Mouse (Mus musculus): ENCODE data around the gene Bcl2l13. TPM values are rescaled to one million over a fixed set of nuclear protein-coding genes. Genes with fewer than 3 reads are reported as not detected.
A peak's percentile ranks its signal among the peaks of the same experiment; 100 is the strongest.
"Not testable (repeated sequence)": the region's sequence is repeated elsewhere in the genome, so short reads cannot be mapped to it uniquely, and the experiment has no call there.

Gene Bcl2l13
- polyA plus RNA-seq, 1 experiment from 2014 or later = 25.9 TPM

- no peak overlapping the region for H3K27ac ChIP-seq
- no peak overlapping the region for H3K4me2 ChIP-seq
- H3K9me3 ChIP-seq (replicated peaks) = no peaks in the 10 kb centered on the region
- H3K27me3 ChIP-seq = no peaks in the 10 kb centered on the region
- peaks cover 88% of the 10 kb centered on the region for H3K36me3 ChIP-seq
- ATAC-seq (replicated peaks; ENCODE audit: insufficient number of reproducible peaks, insufficient read depth, low FRiP score, low read depth) = no peak
- H3K4me3 ChIP-seq = no peak overlapping the region
- H3K9ac ChIP-seq = no peak overlapping the region
- 77% methylated on average over 5 of the region's 5 CpGs for WGBS
- H3K4me1 ChIP-seq (replicated peaks) = no peaks in the 10 kb centered on the region
These were observed 28.8 kb upstream of the Bcl2l13 start for GRCm38 (mm10) chr6:120806999-120807737.

- Histone ChIP-seq H3K27me3 (no peaks in the 10 kb centered on the region), H3K27ac (no peak overlapping the region), H3K4me3 (no peak overlapping the region), H3K9ac (no peak overlapping the region), H3K4me1 (replicated peaks) (no peaks in the 10 kb centered on the region), H3K4me2 (no peak overlapping the region), H3K9me3 (replicated peaks) (no peaks in the 10 kb centered on the region), H3K36me3 (peaks cover 83% of the 10 kb centered on the region)
- no peak for ATAC-seq (replicated peaks; ENCODE audit: insufficient number of reproducible peaks, insufficient read depth, low FRiP score, low read depth)
- 83% methylated on average over 4 of the region's 4 CpGs for WGBS
These were observed 28.3 kb upstream of the Bcl2l13 start for GRCm38 (mm10) chr6:120807738-120808081.

- 97% methylated on average over 10 of the region's 10 CpGs for WGBS
- not testable (repeated sequence) for H3K9ac ChIP-seq; H3K9me3 ChIP-seq (replicated peaks); H3K4me1 ChIP-seq (replicated peaks); H3K4me3 ChIP-seq; H3K27me3 ChIP-seq; H3K27ac ChIP-seq; ATAC-seq (replicated peaks; ENCODE audit: insufficient number of reproducible peaks, insufficient read depth, low FRiP score, low read depth); H3K4me2 ChIP-seq
- H3K36me3 ChIP-seq = peaks cover 43% of the 10 kb centered on the region
These were observed 24.0 kb upstream of the Bcl2l13 start for GRCm38 (mm10) chr6:120811999-120812398.

GRCm38 (mm10) chr6:120819294-120819693, 16.7 kb upstream of the Bcl2l13 start:
- peaks cover 26% of the 10 kb centered on the region for H3K36me3 ChIP-seq
- H3K4me3 ChIP-seq = no peak overlapping the region
- no peak overlapping the region for H3K27ac ChIP-seq
- H3K4me1 ChIP-seq (replicated peaks) = peaks cover 17% of the 10 kb centered on the region
- ATAC-seq (replicated peaks; ENCODE audit: insufficient number of reproducible peaks, insufficient read depth, low FRiP score, low read depth) = no peak
- no peak overlapping the region for H3K4me2 ChIP-seq
- WGBS = 98% methylated on average over 2 of the region's 2 CpGs
- no peaks in the 10 kb centered on the region for H3K27me3 ChIP-seq
- no peak overlapping the region for H3K9ac ChIP-seq
- no peaks in the 10 kb centered on the region for H3K9me3 ChIP-seq (replicated peaks)

- Histone ChIP-seq H3K4me2 (no peak overlapping the region), H3K36me3 (peaks cover 26% of the 10 kb centered on the region), H3K4me3 (no peak overlapping the region), H3K4me1 (replicated peaks) (peaks cover 17% of the 10 kb centered on the region), H3K9ac (no peak overlapping the region), H3K9me3 (replicated peaks) (no peaks in the 10 kb centered on the region), H3K27me3 (no peaks in the 10 kb centered on the region), H3K27ac (no peak overlapping the region)
- ATAC-seq (replicated peaks; ENCODE audit: insufficient number of reproducible peaks, insufficient read depth, low FRiP score, low read depth) = no peak
- WGBS = 80% methylated on average over 5 of the region's 5 CpGs
These were observed 15.9 kb upstream of the Bcl2l13 start for GRCm38 (mm10) chr6:120820144-120820543.

- 56% methylated on average over 1 of the region's 1 CpGs for WGBS
- Histone ChIP-seq H3K9ac (no peak overlapping the region), H3K9me3 (replicated peaks) (no peaks in the 10 kb centered on the region), H3K4me3 (peak overlapping the region; percentile 93; the same call in 1 of the 2 replicates), H3K4me1 (replicated peaks) (peaks cover 17% of the 10 kb centered on the region), H3K27me3 (no peaks in the 10 kb centered on the region), H3K36me3 (peaks cover 26% of the 10 kb centered on the region), H3K27ac (no peak overlapping the region), H3K4me2 (peak overlapping the region; percentile 67)
- no peak for ATAC-seq (replicated peaks; ENCODE audit: insufficient number of reproducible peaks, insufficient read depth, low FRiP score, low read depth)
These were observed 15.1 kb upstream of the Bcl2l13 start for GRCm38 (mm10) chr6:120820941-120821340.

- ATAC-seq (replicated peaks; ENCODE audit: insufficient number of reproducible peaks, insufficient read depth, low FRiP score, low read depth) = no peak
- Histone ChIP-seq H3K36me3 (peaks cover 26% of the 10 kb centered on the region), H3K4me2 (peak overlapping the region; percentile 67), H3K9ac (peak overlapping the region; percentile 89), H3K9me3 (replicated peaks) (no peaks in the 10 kb centered on the region), H3K4me3 (peak overlapping the region; percentile 93), H3K27me3 (no peaks in the 10 kb centered on the region), H3K27ac (peak overlapping the region; percentile 90; the same call in 1 of the 2 replicates), H3K4me1 (replicated peaks) (peaks cover 17% of the 10 kb centered on the region)
- 43% methylated on average over 5 of the region's 5 CpGs for WGBS
These were observed 14.3 kb upstream of the Bcl2l13 start for GRCm38 (mm10) chr6:120821715-120822114.

- H3K9me3 ChIP-seq (replicated peaks) = no peaks in the 10 kb centered on the region
- no peaks in the 10 kb centered on the region for H3K27me3 ChIP-seq
- ATAC-seq (replicated peaks; ENCODE audit: insufficient number of reproducible peaks, insufficient read depth, low FRiP score, low read depth) = peak; percentile 96
- H3K4me1 ChIP-seq (replicated peaks) = peaks cover 17% of the 10 kb centered on the region
- H3K27ac ChIP-seq = peak within 1 kb of the TSS; percentile 90
- peak within 1 kb of the TSS; percentile 89 for H3K9ac ChIP-seq
- WGBS = under 1% methylated on average over 41 of the region's 41 CpGs
- H3K4me3 ChIP-seq = peak within 1 kb of the TSS; percentile 93
- peaks cover 23% of the 10 kb centered on the region for H3K36me3 ChIP-seq
- H3K4me2 ChIP-seq = peak within 1 kb of the TSS; percentile 67
These were observed 13.6 kb upstream of the Bcl2l13 start, which contains the start of gene Atp6v1e1 for GRCm38 (mm10) chr6:120822307-120822928. Gene Atp6v1e1 (minus strand): TSS chr6:120822793.

- ATAC-seq (replicated peaks; ENCODE audit: insufficient number of reproducible peaks, insufficient read depth, low FRiP score, low read depth) = no peak
- 65% methylated on average over 10 of the region's 10 CpGs for WGBS
- peak overlapping the region; percentile 45 for H3K4me2 ChIP-seq
- H3K9me3 ChIP-seq (replicated peaks) = no peaks in the 10 kb centered on the region
- H3K27ac ChIP-seq = peak overlapping the region; percentile 90
- H3K36me3 ChIP-seq = peaks cover 16% of the 10 kb centered on the region
- peaks cover 17% of the 10 kb centered on the region for H3K4me1 ChIP-seq (replicated peaks)
- no peak overlapping the region for H3K9ac ChIP-seq
- peak overlapping the region; percentile 93 for H3K4me3 ChIP-seq
- no peaks in the 10 kb centered on the region for H3K27me3 ChIP-seq
These were observed 12.9 kb upstream of the Bcl2l13 start for GRCm38 (mm10) chr6:120822937-120823614.

GRCm38 (mm10) chr6:120830056-120830455, 6.0 kb upstream of the Bcl2l13 start:
- 56% methylated on average over 1 of the region's 1 CpGs for WGBS
- Histone ChIP-seq H3K27me3 (no peaks in the 10 kb centered on the region), H3K27ac (no peak overlapping the region), H3K9me3 (replicated peaks) (no peaks in the 10 kb centered on the region), H3K36me3 (no peaks in the 10 kb centered on the region), H3K9ac (no peak overlapping the region), H3K4me3 (no peak overlapping the region), H3K4me2 (no peak overlapping the region), H3K4me1 (replicated peaks) (no peaks in the 10 kb centered on the region)
- ATAC-seq (replicated peaks; ENCODE audit: insufficient number of reproducible peaks, insufficient read depth, low FRiP score, low read depth) = no peak

- ATAC-seq (replicated peaks; ENCODE audit: insufficient number of reproducible peaks, insufficient read depth, low FRiP score, low read depth) = no peak
- WGBS = 57% methylated on average over 4 of the region's 4 CpGs
- H3K4me1 ChIP-seq (replicated peaks) = no peaks in the 10 kb centered on the region
These were observed 5.0 kb upstream of the Bcl2l13 start for GRCm38 (mm10) chr6:120830866-120831608.

More at GRCm38 (mm10) chr6:120830866-120831608, 5.0 kb upstream of the Bcl2l13 start:
- Histone ChIP-seq H3K4me3 (no peak overlapping the region), H3K27ac (no peak overlapping the region), H3K9me3 (replicated peaks) (no peaks in the 10 kb centered on the region), H3K4me2 (no peak overlapping the region), H3K36me3 (no peaks in the 10 kb centered on the region), H3K27me3 (no peaks in the 10 kb centered on the region), H3K9ac (no peak overlapping the region)

Data from heart, embryonic 15.5 days (tissue).